Mouse (Mus musculus): ENCODE measurements at regions not wholly inside any gene's neighbourhood (a gene's known extent, or its start where the extent isn't known, plus 50 kb on each side); places are given as distances from the start of the nearest gene placed in this dataset.
A peak's percentile ranks its signal among the peaks of the same experiment; 100 is the strongest.

- peak; percentile 3 to 44 for DNase-seq (ENCODE audit: low spot score in 2 of 2)
Observed at GRCm38 (mm10) chrY:89267946-89268345, 215.3 kb downstream of the Gm21294 start.
